Mouse (Mus musculus): ENCODE measurements at regions not wholly inside any gene's neighbourhood (a gene's known extent, or its start where the extent isn't known, plus 50 kb on each side); places are given as distances from the start of the nearest gene placed in this dataset.
A peak's percentile ranks its signal among the peaks of the same experiment; 100 is the strongest.

GRCm38 (mm10) chr13:30085446-30085845, 50.8 kb upstream of the Mboat1 start:
- no peak for DNase-seq (ENCODE audit: low spot score in 2 of 2)

DNA sequence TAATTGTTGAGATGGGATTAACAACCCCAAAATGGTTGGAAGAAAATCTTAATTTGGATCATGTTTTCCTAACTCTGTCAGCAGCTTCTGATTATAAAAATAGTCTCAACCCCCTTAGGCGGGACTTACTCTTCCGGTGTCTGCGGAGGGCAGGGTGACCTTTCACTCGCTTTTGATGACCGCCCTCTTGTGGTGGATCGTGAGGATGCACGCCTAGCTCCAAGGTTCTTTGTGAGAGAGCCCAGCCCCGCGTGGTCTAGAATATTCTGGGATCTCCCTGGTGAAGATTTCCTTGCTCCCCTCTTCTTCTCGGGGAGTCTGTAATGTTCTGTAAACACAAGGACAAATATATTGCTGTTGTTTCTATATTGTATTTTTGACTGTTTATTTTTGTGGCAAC, 51.3 kb upstream of the Mboat1 start:
- peak; percentile 62 to 78 for DNase-seq (ENCODE audit: low spot score in 2 of 2)

DNA sequence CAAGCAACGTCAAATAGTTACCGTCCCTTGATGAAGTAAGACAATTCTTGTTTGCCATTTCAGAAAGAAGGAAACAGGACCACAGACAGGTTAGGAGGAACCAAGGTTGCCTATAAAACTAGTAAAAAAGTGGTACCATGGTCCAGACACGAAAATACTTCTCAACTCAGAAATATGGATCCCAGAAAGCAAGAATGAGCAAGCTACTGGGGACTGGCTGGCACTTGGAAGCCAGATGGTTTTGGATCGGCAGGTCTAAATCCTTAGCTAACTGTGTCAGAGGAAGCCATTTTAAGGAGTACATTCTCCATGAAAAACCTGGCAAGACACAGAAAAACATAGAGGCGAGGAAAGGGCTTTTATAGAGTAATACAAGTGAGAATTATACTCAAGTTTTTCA, 51.9 kb upstream of the Mboat1 start:
- no peak for DNase-seq (ENCODE audit: low spot score in 2 of 2)

- no peak for DNase-seq (ENCODE audit: low spot score in 2 of 2)
Observed at GRCm38 (mm10) chr13:30083949-30084348, 52.3 kb upstream of the Mboat1 start.

DNA sequence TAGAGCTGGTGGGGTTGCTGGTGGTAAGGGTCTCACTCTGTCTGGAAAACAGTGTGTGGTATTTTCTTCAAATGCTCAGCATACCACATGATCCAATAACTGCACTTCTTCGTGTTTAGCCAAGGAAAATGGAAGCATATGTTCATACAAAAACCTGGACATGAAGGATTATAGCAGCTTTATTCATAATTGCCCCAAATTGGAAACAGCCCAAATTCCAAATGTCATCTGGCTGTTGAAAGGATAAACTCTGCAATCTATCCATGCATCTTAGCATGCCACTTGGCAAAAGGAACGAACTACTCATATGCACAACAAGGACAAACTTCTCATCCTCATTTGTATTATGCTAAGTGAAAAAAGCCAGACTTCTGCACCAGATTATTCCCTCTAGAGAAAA, 53.5 kb upstream of the Mboat1 start:
- DNase-seq (ENCODE audit: low spot score in 2 of 2), result no peak

- DNase-seq (ENCODE audit: low spot score in 2 of 2), result no peak
Observed at GRCm38 (mm10) chr13:30080705-30081474, 55.4 kb upstream of the Mboat1 start.

DNA sequence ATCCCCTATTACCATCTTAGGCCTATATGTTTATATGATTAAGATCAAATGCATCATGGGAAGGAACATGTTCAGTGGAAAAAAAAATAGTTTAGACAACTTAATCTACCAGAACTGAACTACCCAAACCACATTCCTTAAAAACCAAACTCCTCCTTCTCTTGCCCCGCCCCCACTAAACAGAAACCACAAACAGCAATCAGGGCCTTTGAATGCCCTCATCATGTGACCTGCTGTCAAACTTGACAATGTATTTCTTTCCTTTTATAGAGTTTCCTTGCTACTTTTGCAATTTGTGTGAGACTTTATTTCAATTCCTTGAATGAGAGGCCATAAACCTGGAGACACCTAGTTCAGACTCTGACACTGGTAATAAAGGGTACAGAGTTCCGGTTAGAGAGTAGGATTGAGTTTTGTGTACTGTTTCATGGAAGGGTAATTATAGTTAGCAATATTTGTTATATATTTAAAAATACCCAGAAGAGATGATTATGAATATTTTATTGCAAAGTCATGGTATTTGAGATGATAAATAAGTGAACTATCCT, 61.7 kb upstream of the Mboat1 start:
- DNase-seq (ENCODE audit: low spot score in 2 of 2), result no peak

DNA sequence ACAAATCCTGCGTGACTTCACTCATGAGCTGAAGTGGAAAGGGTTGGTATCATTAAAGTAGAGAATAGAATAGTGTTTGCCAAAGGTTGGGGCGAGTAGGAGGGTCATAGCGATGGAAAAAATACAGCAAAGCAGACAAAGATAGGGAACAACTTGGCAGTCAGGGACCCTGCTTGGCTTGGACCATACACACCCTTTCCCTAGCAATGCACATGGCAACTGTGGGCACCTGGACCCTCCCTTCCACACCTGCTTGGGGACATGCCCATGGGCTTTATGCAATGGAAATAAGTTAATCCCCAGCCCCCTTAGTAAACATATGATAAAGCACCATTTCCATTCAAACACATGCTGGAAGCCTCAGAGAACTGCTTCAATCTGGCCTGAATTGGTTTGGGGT, 62.2 kb upstream of the Mboat1 start:
- no peak for DNase-seq (ENCODE audit: low spot score in 2 of 2)

GRCm38 (mm10) chr13:30069397-30069796, 66.9 kb upstream of the Mboat1 start:
- no peak for DNase-seq (ENCODE audit: low spot score in 2 of 2)

- DNase-seq (ENCODE audit: low spot score in 2 of 2), result no peak
Observed at GRCm38 (mm10) chr13:30067581-30068375, 68.5 kb upstream of the Mboat1 start.

DNA sequence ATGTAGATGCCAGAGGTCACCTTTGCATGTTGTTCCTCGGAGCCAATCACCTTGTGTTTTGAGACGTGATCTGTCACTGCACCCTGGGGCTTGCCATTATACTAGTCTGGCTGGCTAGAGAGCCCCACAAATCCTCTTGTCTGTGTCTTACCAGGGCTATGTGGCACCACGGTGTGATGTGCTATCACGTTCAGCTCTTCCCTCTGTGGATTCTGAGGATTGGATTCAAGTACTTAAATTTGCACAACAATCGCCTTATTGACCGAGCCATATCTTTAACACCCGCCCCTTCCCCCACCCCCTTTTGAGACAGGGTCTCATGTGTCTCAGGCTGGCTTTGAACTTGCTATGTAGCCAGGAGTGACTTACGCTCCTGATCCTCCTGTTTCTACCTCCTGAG, 70.8 kb upstream of the Mboat1 start:
- no peak for DNase-seq (ENCODE audit: low spot score in 2 of 2)

DNA sequence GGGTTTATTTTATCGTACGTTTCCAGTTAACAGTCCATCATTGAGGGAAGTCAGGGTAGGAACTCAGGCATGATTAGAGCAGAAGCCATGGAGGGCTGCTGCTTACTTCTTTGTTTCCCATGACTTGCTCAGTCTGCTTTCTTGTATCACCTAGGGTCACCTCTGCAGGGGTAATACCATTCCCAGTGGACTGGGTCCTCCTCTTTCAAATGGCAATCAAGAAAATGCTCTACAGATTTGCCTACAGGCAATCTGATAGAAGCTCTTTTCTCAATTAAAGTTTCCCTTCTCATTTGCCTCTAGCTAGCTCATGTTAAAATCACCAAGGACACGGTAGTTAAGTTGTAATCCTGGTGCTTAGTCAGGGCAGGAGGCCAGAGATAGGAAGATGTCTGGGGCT, 72.5 kb upstream of the Mboat1 start:
- DNase-seq (ENCODE audit: low spot score in 2 of 2), result no peak

- DNase-seq (ENCODE audit: low spot score in 2 of 2), result no peak
Observed at GRCm38 (mm10) chr13:30062285-30062684, 74.0 kb upstream of the Mboat1 start.

GRCm38 (mm10) chr13:30055141-30055645, 69.3 kb upstream of the E2f3 start:
- no peak for DNase-seq (ENCODE audit: low spot score in 2 of 2)

DNA sequence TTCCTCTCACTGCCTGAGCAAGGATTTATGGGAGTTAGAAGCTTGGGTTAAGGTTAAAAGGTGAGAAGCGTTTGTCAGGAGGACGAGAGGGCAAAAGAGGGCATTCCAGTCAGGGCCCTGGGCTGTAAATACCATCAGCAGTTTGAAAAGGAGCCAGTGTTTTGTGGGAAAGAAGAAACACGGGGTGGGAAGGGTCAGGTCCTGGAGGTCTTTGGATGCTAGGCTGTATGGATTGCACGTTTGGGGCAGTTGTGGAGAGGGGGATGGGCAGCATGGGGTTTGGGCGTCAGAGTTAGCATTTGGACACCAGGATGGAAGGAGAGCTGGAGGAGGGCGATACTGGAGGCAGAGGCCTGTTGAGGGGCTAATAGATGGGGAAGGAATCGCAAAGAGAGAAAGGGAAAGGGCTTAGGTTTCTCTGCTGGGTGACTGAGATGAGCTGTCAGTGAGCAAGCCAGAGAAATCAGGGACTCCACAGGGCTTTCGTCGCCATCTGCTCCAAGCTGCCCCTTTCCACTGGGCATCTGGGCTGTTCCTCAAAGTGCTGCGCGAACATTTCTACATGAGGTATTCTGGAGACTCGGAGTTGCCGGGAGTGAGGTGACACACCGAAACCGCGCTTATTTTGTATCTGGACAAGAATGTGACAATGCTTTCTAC, 66.2 kb upstream of the E2f3 start:
- DNase-seq (ENCODE audit: low spot score in 2 of 2), result no peak

DNA sequence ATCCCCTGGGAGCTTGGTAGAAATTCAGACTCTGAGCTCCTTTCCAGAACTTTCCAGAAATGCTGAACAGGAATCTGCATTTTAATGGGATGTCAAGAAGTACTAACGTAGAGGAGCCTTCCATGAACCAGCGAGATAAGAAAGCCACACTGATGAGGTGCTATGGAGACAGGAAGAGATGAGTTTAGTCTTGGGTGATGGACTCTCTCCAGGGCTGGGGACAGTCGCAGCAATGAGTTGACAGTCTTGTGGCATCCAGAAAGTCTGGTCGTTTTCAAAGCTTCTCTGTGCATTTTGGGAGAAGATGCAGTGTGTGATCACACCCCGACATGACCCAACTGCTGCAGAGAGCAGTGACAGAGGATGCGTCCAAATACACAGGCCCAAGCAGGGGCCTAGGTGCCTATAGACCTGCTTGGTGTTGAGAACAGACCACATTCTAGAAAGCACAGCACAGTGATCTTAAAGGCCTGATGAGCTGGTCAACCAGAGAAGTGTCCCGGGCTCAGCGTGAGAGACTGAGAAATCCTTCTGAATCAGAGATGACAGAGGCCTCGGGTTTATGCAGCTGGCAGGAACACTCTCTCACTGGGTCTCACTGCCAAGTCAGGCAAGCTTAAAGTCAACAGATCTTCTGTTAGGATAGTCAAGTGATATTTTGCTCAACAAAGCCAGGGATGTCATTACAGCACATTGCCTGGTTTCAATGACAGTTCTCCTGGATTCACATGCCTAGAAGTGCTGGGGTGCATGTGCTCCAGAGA, 65.1 kb upstream of the E2f3 start:
- DNase-seq (ENCODE audit: low spot score in 2 of 2), result no peak

GRCm38 (mm10) chr13:30048260-30048859, 62.5 kb upstream of the E2f3 start:
- DNase-seq (ENCODE audit: low spot score in 2 of 2), result no peak

GRCm38 (mm10) chr13:30046504-30047169, 60.8 kb upstream of the E2f3 start:
- no peak for DNase-seq (ENCODE audit: low spot score in 2 of 2)

DNA sequence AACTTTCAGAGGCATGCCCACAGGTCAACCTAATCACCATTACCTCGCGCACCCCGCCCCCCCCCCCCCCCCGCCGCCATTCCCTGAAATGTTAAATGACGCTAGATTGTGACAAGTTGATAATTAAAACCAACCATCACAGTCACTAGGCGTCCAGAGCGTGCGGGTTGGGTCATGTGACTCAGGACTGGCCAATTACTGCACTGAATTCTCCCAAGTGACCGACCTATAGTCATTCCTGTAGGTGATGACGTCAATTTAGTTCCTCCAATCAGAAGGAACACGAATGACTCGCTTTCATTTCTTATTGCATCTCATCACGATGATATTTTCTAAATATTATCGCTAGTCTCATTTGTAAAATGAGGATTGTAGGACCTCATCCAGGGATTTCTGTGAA, 60.2 kb upstream of the E2f3 start:
- no peak for DNase-seq (ENCODE audit: low spot score in 2 of 2)

DNA sequence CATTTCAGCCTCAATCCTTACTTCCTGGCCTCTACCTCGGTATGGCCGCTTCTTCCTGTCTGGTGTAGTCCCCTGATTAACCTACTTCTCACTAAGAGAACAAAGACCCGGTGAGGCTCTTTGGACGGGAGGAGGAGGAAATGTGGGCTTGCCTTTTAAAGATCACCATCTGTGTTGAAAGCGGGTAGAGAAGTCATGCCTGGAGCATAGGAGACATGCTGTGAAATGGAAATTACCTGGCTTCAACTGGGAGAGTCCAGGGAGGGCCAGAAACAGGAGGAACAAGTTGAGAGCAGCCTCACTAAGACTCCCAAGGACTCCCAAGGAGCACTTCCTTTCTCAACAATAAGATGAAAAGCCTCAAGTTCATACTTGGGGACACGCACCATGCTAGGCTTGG, 59.4 kb upstream of the E2f3 start:
- DNase-seq (ENCODE audit: low spot score in 2 of 2), result no peak

GRCm38 (mm10) chr13:30044790-30045189, 58.9 kb upstream of the E2f3 start:
- no peak for DNase-seq (ENCODE audit: low spot score in 2 of 2)
